Mouse (Mus musculus) erythroblast, embryonic 14.5 days (primary cell): ENCODE data around the gene Tgfb1.

ENCODE experiments used
- GATA1 ChIP-seq: IDR thresholded peaks from 2 replicates; pipeline ENCODE4 v1.6.1; 2012; ENCODE audit warnings: low read length, inconsistent platforms, mixed read lengths
- TAL1 ChIP-seq: IDR thresholded peaks from 3 replicates; pipeline ENCODE4 v1.6.1; 2012; ENCODE audit warnings: low read length, inconsistent platforms, mixed read lengths

- TF ChIP-seq GATA1 (no peak), TAL1 (no peak)
These were observed 41.7 kb upstream of the Tgfb1 start for GRCm38 (mm10) chr7:25645074-25645473.
